Mouse (Mus musculus) limb, embryonic 14.5 days (tissue): ENCODE data around the gene Ngfr. TPM values are rescaled to one million over a fixed set of nuclear protein-coding genes. Genes with fewer than 3 reads are reported as not detected.

Experiments
- ATAC-seq: fragments of 200-750 bp; cut with Nextera tagmentation; 2 replicates; pipeline ENCODE4 v1.8.0; 2017; ENCODE audit warnings: low read depth, moderate number of reproducible peaks, moderate TSS enrichment; ENCODE audit not compliant: low FRiP score
- DNase-seq: peaks from one replicate; pipeline ENCODE4 v3.0.0-alpha.2; 2015; ENCODE audit warnings: low spot score
- H3K27ac ChIP-seq: fragments of 300-500 bp; sonication (generic); replicated peaks from 2 replicates; pipeline ENCODE4 v1.5.1; 2014; ENCODE audit warnings: low read depth, mild to moderate bottlenecking, low read length, moderate library complexity, mixed read lengths
- H3K27me3 ChIP-seq: fragments of 300-500 bp; sonication (generic); 2 replicates; pipeline ENCODE4 v1.6.1; 2014; ENCODE audit warnings: low read length, mixed read lengths; ENCODE audit not compliant: control insufficient read depth, insufficient read depth
- H3K36me3 ChIP-seq: fragments of 300-500 bp; sonication (generic); 2 replicates; pipeline ENCODE4 v1.6.1; 2014; ENCODE audit warnings: mild to moderate bottlenecking, low read length, moderate library complexity, mixed read lengths; ENCODE audit not compliant: control insufficient read depth, insufficient read depth
- H3K4me1 ChIP-seq: fragments of 300-500 bp; sonication (generic); 2 replicates; pipeline ENCODE4 v1.6.1; 2014; ENCODE audit warnings: antibody characterized with exemption, low read length, mixed read lengths; ENCODE audit not compliant: control insufficient read depth, insufficient read depth
- H3K4me2 ChIP-seq: fragments of 300-500 bp; sonication (generic); replicated peaks from 2 replicates; pipeline ENCODE4 v1.6.1; 2014; ENCODE audit warnings: low read depth, mild to moderate bottlenecking, low read length, moderate library complexity; ENCODE audit not compliant: severe bottlenecking
- H3K4me3 ChIP-seq: fragments of 300-500 bp; sonication (generic); replicated peaks from 2 replicates; pipeline ENCODE4 v1.5.1; 2014; ENCODE audit warnings: low read length
- H3K9ac ChIP-seq: fragments of 300-500 bp; sonication (generic); 2 replicates; pipeline ENCODE4 v1.6.1; 2014; ENCODE audit warnings: mild to moderate bottlenecking, low read depth, low read length, moderate library complexity; ENCODE audit not compliant: severe bottlenecking
- H3K9me3 ChIP-seq: fragments of 300-500 bp; sonication (generic); 2 replicates; pipeline ENCODE4 v1.6.1; 2016; ENCODE audit warnings: low read length; ENCODE audit not compliant: control insufficient read depth
- POLR2A ChIP-seq: fragments of 200-500 bp; IDR thresholded peaks from 2 replicates; pipeline ENCODE4 v1.8.0; 2012; ENCODE audit warnings: inconsistent platforms, mild to moderate bottlenecking, moderate library complexity, borderline replicate concordance; ENCODE audit not compliant: insufficient read depth, insufficient read length; ENCODE audit errors: extremely low read depth
- WGBS: fragments of 180-500 bp; shearing (Covaris S2); extraction: QIAGEN DNeasy Blood & Tissue Kit; methylation state at CpG from one replicate; pipeline ENCODE4 v1.1.7; 2014; 5-methylcytosine and 5-hydroxymethylcytosine counted together
- polyA plus RNA-seq, 2 experiments: library from polyadenylated mRNA; depleted of rRNA in 1 of 2; stranded (reverse) in 1 of 2; unstranded in 1 of 2; fragments of >200 nt; fragmentation: Nextera tagmentation in 1 of 2; extraction: Ambion mirVana in 1 of 2; gene quantifications; 2 replicates each; pipeline versions ENCODE4 v1.2.1 to v1.2.3; 2012 to 2014

The Ngfr gene
- polyA plus RNA-seq, 2 experiments = 32.3 to 52.7 TPM

- Histone ChIP-seq H3K9me3 (no peaks in the 10 kb centered on the region), H3K27ac (no peak overlapping the region), H3K4me2 (no peak overlapping the region), H3K36me3 (0 out of 2 replicates have a peak, but pooled peaks cover 8% of the 10 kb centered on the region), H3K27me3 (peaks cover 39% of the 10 kb centered on the region), H3K4me1 (peaks cover 60% of the 10 kb centered on the region), H3K4me3 (no peak overlapping the region), H3K9ac (no peak overlapping the region)
- ATAC-seq (no peak), DNase-seq (no peak)
- no peak for TF ChIP-seq POLR2A
- 41% methylated on average over 8 of the region's 8 CpGs for WGBS
Measured at GRCm38 (mm10) chr11:95576299-95576698, 11.2 kb downstream of the Ngfr start.

DNA sequence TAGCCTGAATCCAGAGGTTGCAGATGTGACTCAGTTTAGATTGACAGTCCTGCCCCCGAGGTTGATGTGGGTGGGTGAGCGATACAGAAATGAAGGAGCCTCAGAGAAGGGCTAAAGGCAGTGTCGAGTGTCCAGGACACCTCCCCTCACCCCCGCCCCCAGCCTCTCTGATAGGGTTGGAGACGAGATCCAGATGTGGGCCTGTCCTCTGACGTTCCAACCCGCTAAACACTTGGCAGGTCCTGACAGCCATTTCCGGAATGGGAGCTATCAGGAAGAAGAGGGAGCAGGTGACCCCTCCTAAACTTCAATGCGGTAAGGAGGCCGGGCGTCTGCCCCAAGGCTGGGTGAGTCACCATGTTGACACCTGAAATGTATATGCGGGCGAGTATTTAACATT, 11.7 kb downstream of the Ngfr start:
- 5% methylated on average over 13 of the region's 13 CpGs for WGBS
- no peak for DNase-seq
- no peak for TF ChIP-seq POLR2A
- Histone ChIP-seq H3K4me1 (peaks cover 60% of the 10 kb centered on the region), H3K9me3 (no peaks in the 10 kb centered on the region), H3K4me2 (no peak overlapping the region), H3K4me3 (no peak overlapping the region), H3K36me3 (0 out of 2 replicates have a peak, but pooled peaks cover 8% of the 10 kb centered on the region), H3K9ac (no peak overlapping the region), H3K27ac (no peak overlapping the region), H3K27me3 (peaks cover 39% of the 10 kb centered on the region)
- no peak for ATAC-seq

- no peak for TF ChIP-seq POLR2A
- peaks cover 34% of the 10 kb centered on the region for H3K27me3 ChIP-seq
Measured at GRCm38 (mm10) chr11:95574786-95575334, 12.7 kb downstream of the Ngfr start.

GRCm38 (mm10) chr11:95572227-95572626, 15.3 kb downstream of the Ngfr start:
- Histone ChIP-seq H3K9me3 (no peaks in the 10 kb centered on the region), H3K27me3 (peaks cover 23% of the 10 kb centered on the region), H3K27ac (no peak overlapping the region), H3K4me1 (peaks cover 64% of the 10 kb centered on the region), H3K4me2 (no peak overlapping the region), H3K9ac (no peak overlapping the region), H3K4me3 (no peak overlapping the region), H3K36me3 (0 out of 2 replicates have a peak, but pooled peaks cover 6% of the 10 kb centered on the region)
- ATAC-seq = no peak
- TF ChIP-seq POLR2A = no peak
- 49% methylated on average over 3 of the region's 3 CpGs for WGBS
- DNase-seq = no peak

More at GRCm38 (mm10) chr11:95574786-95575334, 12.7 kb downstream of the Ngfr start:
- 0 out of 2 replicates have a peak, but pooled peaks cover 8% of the 10 kb centered on the region for H3K36me3 ChIP-seq
- H3K9me3 ChIP-seq = no peaks in the 10 kb centered on the region
- peaks cover 57% of the 10 kb centered on the region for H3K4me1 ChIP-seq
- H3K9ac ChIP-seq = no peak overlapping the region
- H3K27ac ChIP-seq = no peak overlapping the region
- DNase-seq (no peak), ATAC-seq (no peak)
- 77% methylated on average over 6 of the region's 6 CpGs for WGBS
- no peak overlapping the region for H3K4me2 ChIP-seq
- H3K4me3 ChIP-seq = no peak overlapping the region

- TF ChIP-seq POLR2A = no peak
- H3K36me3 ChIP-seq = 0 out of 2 replicates have a peak, but pooled peaks cover 4% of the 10 kb centered on the region
- peaks cover 20% of the 10 kb centered on the region; the same call in 1 of the 2 replicates for H3K27me3 ChIP-seq
- no peak overlapping the region for H3K4me2 ChIP-seq
- H3K9ac ChIP-seq = no peak overlapping the region
- no peak overlapping the region for H3K27ac ChIP-seq
- ATAC-seq (peak; percentile 43; the same call in 1 of the 2 replicates), DNase-seq (no peak)
- peaks cover 69% of the 10 kb centered on the region for H3K4me1 ChIP-seq
- H3K9me3 ChIP-seq = no peaks in the 10 kb centered on the region
- WGBS = 11% methylated on average over 9 of the region's 9 CpGs
- no peak overlapping the region for H3K4me3 ChIP-seq
Measured at GRCm38 (mm10) chr11:95571755-95572154, 15.8 kb downstream of the Ngfr start.
